Mouse (Mus musculus) forebrain, embryonic 13.5 days (tissue): ENCODE results near the gene Sbk2. TPM values are rescaled to one million over a fixed set of nuclear protein-coding genes. Genes with fewer than 3 reads are reported as not detected.

ENCODE experiments used
- ATAC-seq: fragments of 200-750 bp; cut with Nextera tagmentation; 2 replicates; pipeline ENCODE4 v1.8.0; 2017
- H3K27ac ChIP-seq: fragments of 300-500 bp; sonication (generic); 2 replicates; pipeline ENCODE4 v1.5.1; 2015; ENCODE audit warnings: inconsistent platforms, mild to moderate bottlenecking, moderate library complexity
- H3K27me3 ChIP-seq: fragments of 300-500 bp; sonication (generic); 2 replicates; pipeline ENCODE4 v1.6.1; 2015; ENCODE audit warnings: mild to moderate bottlenecking, inconsistent platforms
- H3K36me3 ChIP-seq: fragments of 300-500 bp; sonication (generic); 2 replicates; pipeline ENCODE4 v1.6.1; 2015; ENCODE audit warnings: mild to moderate bottlenecking, inconsistent platforms; ENCODE audit not compliant: poor library complexity, severe bottlenecking
- H3K4me1 ChIP-seq: fragments of 300-500 bp; sonication (generic); 2 replicates; pipeline ENCODE4 v1.6.1; 2015; ENCODE audit warnings: inconsistent platforms
- H3K4me2 ChIP-seq: fragments of 300-500 bp; sonication (generic); 2 replicates; pipeline ENCODE4 v1.6.1; 2015; ENCODE audit warnings: inconsistent platforms, mild to moderate bottlenecking, moderate library complexity
- H3K4me3 ChIP-seq: fragments of 300-500 bp; sonication (generic); 2 replicates; pipeline ENCODE4 v1.5.1; 2015; ENCODE audit warnings: mild to moderate bottlenecking, inconsistent platforms
- H3K9ac ChIP-seq: fragments of 300-500 bp; sonication (generic); 2 replicates; pipeline ENCODE4 v1.6.1; 2015; ENCODE audit warnings: mild to moderate bottlenecking, inconsistent platforms
- H3K9me3 ChIP-seq: fragments of 300-500 bp; sonication (generic); replicated peaks from 2 replicates; pipeline ENCODE4 v1.6.1; 2016; ENCODE audit warnings: inconsistent platforms
- WGBS: fragments of 180-500 bp; shearing (Covaris S2); methylation state at CpG from one replicate; pipeline ENCODE4 v1.1.7; 2015; 5-methylcytosine and 5-hydroxymethylcytosine counted together
- polyA plus RNA-seq: library from polyadenylated mRNA; unstranded; fragments of >200 nt; fragmentation: Nextera tagmentation; extraction: Ambion mirVana; gene quantifications from 2 replicates; pipeline ENCODE4 v1.2.1, GENCODE M21; 2015

Gene Sbk2
- polyA plus RNA-seq, 1 experiment from 2014 or later = not detected

- peaks cover 15% of the 10 kb centered on the region; the same call in 1 of the 2 replicates for H3K27me3 ChIP-seq
- peaks cover 11% of the 10 kb centered on the region for H3K4me1 ChIP-seq
- H3K4me2 ChIP-seq = peak overlapping the region; percentile 54
- H3K4me3 ChIP-seq = peak overlapping the region; percentile 25
- no peak overlapping the region for H3K27ac ChIP-seq
- no peaks in the 10 kb centered on the region for H3K36me3 ChIP-seq
- H3K9me3 ChIP-seq = no peaks in the 10 kb centered on the region
- ATAC-seq = peak; percentile 60
- 6% methylated on average over 19 of the region's 19 CpGs for WGBS
- peak overlapping the region; percentile 45 for H3K9ac ChIP-seq
These were observed 64.3 kb downstream of the Sbk2 start for GRCm38 (mm10) chr7:4899649-4900522.

GRCm38 (mm10) chr7:4898851-4899648 lies 65.2 kb downstream of the Sbk2 start:
- peak overlapping the region; percentile 54 for H3K4me2 ChIP-seq
- peak overlapping the region; percentile 25 for H3K4me3 ChIP-seq
- H3K27me3 ChIP-seq = peaks cover 15% of the 10 kb centered on the region; the same call in 1 of the 2 replicates
- H3K27ac ChIP-seq = no peak overlapping the region
- WGBS = 19% methylated on average over 15 of the region's 18 CpGs
- peaks cover 11% of the 10 kb centered on the region for H3K4me1 ChIP-seq
- peak; percentile 60 for ATAC-seq
- H3K9ac ChIP-seq = peak overlapping the region; percentile 45
- no peaks in the 10 kb centered on the region for H3K9me3 ChIP-seq
- no peaks in the 10 kb centered on the region for H3K36me3 ChIP-seq

GRCm38 (mm10) chr7:4895186-4895585 lies 69.0 kb downstream of the Sbk2 start:
- no peaks in the 10 kb centered on the region for H3K36me3 ChIP-seq
- H3K27me3 ChIP-seq = peaks cover 10% of the 10 kb centered on the region; the same call in 1 of the 2 replicates
- H3K9me3 ChIP-seq = no peaks in the 10 kb centered on the region
- H3K4me2 ChIP-seq = no peak overlapping the region
- no peak overlapping the region for H3K27ac ChIP-seq
- no peak for ATAC-seq
- whole genome bisulfite sequencing = 77% methylated on average over 10 of the region's 11 CpGs
- no peak overlapping the region for H3K4me3 ChIP-seq
- H3K9ac ChIP-seq = no peak overlapping the region
- H3K4me1 ChIP-seq = peaks cover 11% of the 10 kb centered on the region

Other genes with a start within 250 kb of the Sbk2 start
- gene Tmem150b, start 239.2 kb downstream of the Sbk2 start, polyA plus RNA-seq = 0.27 and 0.29 TPM in 2 replicates
- gene Kmt5c, start 224.3 kb downstream of the Sbk2 start, polyA plus RNA-seq = 75.3 and 84.3 TPM in 2 replicates
- 17.8 and 22.1 TPM in 2 replicates for gene Cox6b2, start 211.3 kb downstream of the Sbk2 start, polyA plus RNA-seq
- gene Fam71e2, start 193.1 kb downstream of the Sbk2 start, polyA plus RNA-seq = not detected in 2 replicates
- gene Il11, start 181.5 kb downstream of the Sbk2 start, polyA plus RNA-seq = 0.17 and 0.40 TPM in 2 replicates
- not detected in 2 replicates for gene Tmem190, start 181.5 kb downstream of the Sbk2 start, polyA plus RNA-seq
- gene Tmem238, start 174.8 kb downstream of the Sbk2 start, polyA plus RNA-seq = 2.6 and 2.7 TPM in 2 replicates
- gene Rpl28, start 171.5 kb downstream of the Sbk2 start, polyA plus RNA-seq = 244 and 284 TPM in 2 replicates
- gene Ube2s, start 151.8 kb downstream of the Sbk2 start, polyA plus RNA-seq = 398 and 454 TPM in 2 replicates
- gene Shisa7, start 119.7 kb downstream of the Sbk2 start, polyA plus RNA-seq = 5.6 and 7.1 TPM in 2 replicates
- gene Isoc2b, start 94.1 kb downstream of the Sbk2 start, polyA plus RNA-seq = 2.7 and 3.4 TPM in 2 replicates
- 0.63 and 0.77 TPM in 2 replicates for gene Isoc2a, start 87.3 kb downstream of the Sbk2 start, polyA plus RNA-seq
- 0.26 and 0.45 TPM in 2 replicates for gene Gm36210, start 57.9 kb downstream of the Sbk2 start, polyA plus RNA-seq
- gene Zfp628, start 49.2 kb downstream of the Sbk2 start, polyA plus RNA-seq = 4.3 and 4.5 TPM in 2 replicates
- 21.2 and 24.9 TPM in 2 replicates for gene Nat14, start 42.4 kb downstream of the Sbk2 start, polyA plus RNA-seq
- 0.23 and 0.30 TPM in 2 replicates for gene Ssc5d, start 38.6 kb downstream of the Sbk2 start, polyA plus RNA-seq
- 0.09 and 0.19 TPM in 2 replicates for gene Sbk3, start 6.8 kb upstream of the Sbk2 start, polyA plus RNA-seq
- gene Zfp579, start 31.8 kb upstream of the Sbk2 start, polyA plus RNA-seq = 51.2 and 56.5 TPM in 2 replicates
- gene Zfp524, start 50.0 kb upstream of the Sbk2 start, polyA plus RNA-seq = 9.1 and 10.4 TPM in 2 replicates
- gene Fiz1, start 50.3 kb upstream of the Sbk2 start, polyA plus RNA-seq = 46.6 and 51.2 TPM in 2 replicates
- gene Gm44973, start 51.1 kb upstream of the Sbk2 start, polyA plus RNA-seq = 1.5 and 2.1 TPM in 2 replicates
- 5.1 and 5.4 TPM in 2 replicates for gene Zfp865, start 56.0 kb upstream of the Sbk2 start, polyA plus RNA-seq
- gene Ccdc106, start 56.1 kb upstream of the Sbk2 start, polyA plus RNA-seq = 17.0 and 19.7 TPM in 2 replicates
- gene 4632433K11Rik, start 69.7 kb upstream of the Sbk2 start, polyA plus RNA-seq = not detected in 2 replicates
- 5.6 and 8.4 TPM in 2 replicates for gene Zfp784, start 74.0 kb upstream of the Sbk2 start, polyA plus RNA-seq
- gene Zfp580, start 87.1 kb upstream of the Sbk2 start, polyA plus RNA-seq = 45.3 and 45.6 TPM in 2 replicates
- gene U2af2, start 97.7 kb upstream of the Sbk2 start, polyA plus RNA-seq = 149 and 152 TPM in 2 replicates
- gene Epn1, start 115.8 kb upstream of the Sbk2 start, polyA plus RNA-seq = 60.5 and 68.9 TPM in 2 replicates
- gene Rfpl4, start 152.5 kb upstream of the Sbk2 start, polyA plus RNA-seq = not detected in 2 replicates
- 0.29 and 0.30 TPM in 2 replicates for gene Rasl2-9, start 161.5 kb upstream of the Sbk2 start, polyA plus RNA-seq
- not detected in 2 replicates for gene Vmn1r55, start 185.3 kb upstream of the Sbk2 start, polyA plus RNA-seq
- not detected in 2 replicates for gene Vmn1r56, start 232.3 kb upstream of the Sbk2 start, polyA plus RNA-seq